Mouse (Mus musculus): ENCODE measurements around the gene Tagln2.

- TF ChIP-seq CTCF (IDR thresholded peaks at IDR 0.05 in 2 of 3, conservative IDR thresholded peaks at IDR 0.05 in 1 of 3; ENCODE audit: control insufficient read depth in 1 of 3, insufficient read depth in 1 of 3, low read depth in 2 of 3, low read length in 3 of 3, poor library complexity in 1 of 3, severe bottlenecking in 1 of 3) (no peak), USF1 (IDR thresholded peaks at IDR 0.05; ENCODE audit: low read depth, low read length) (no peak), GATA1 (IDR thresholded peaks at IDR 0.05; ENCODE audit: low read depth, low read length) (no peak), MAFK (IDR thresholded peaks at IDR 0.05; ENCODE audit: borderline replicate concordance, low read depth, low read length) (no peak), POLR2A (IDR thresholded peaks at IDR 0.05; ENCODE audit: control insufficient read depth in 1 of 2, insufficient read depth in 1 of 2, low read depth in 1 of 2, low read length in 2 of 2, poor library complexity in 1 of 2) (no peak), HCFC1 (IDR thresholded peaks at IDR 0.05; ENCODE audit: low read depth, low read length) (no peak), JUND (IDR thresholded peaks at IDR 0.05; ENCODE audit: low read depth, low read length) (no peak), TBP (IDR thresholded peaks at IDR 0.05; ENCODE audit: low read depth, low read length) (no peak), E2F4 (IDR thresholded peaks at IDR 0.05; ENCODE audit: borderline replicate concordance, low read depth, low read length) (no peak), EP300 (IDR thresholded peaks at IDR 0.05; ENCODE audit: low read depth in 1 of 2, low read length in 2 of 2) (no peak), CHD1 (IDR thresholded peaks at IDR 0.05; ENCODE audit: low read depth, low read length) (no peak)
These were observed 15.6 kb upstream of the Tagln2 start for GRCm38 (mm10) chr1:172484236-172484635.

All from MEL (cell line).